Mouse (Mus musculus) stomach, postnatal 0 days (tissue): Measurements from ENCODE around the gene R3hdm2. TPM values are rescaled to one million over a fixed set of nuclear protein-coding genes. Genes with fewer than 3 reads are reported as not detected.

ENCODE experiments used
- ATAC-seq: fragments of 200-750 bp; cut with Nextera tagmentation; 2 replicates; pipeline ENCODE4 v1.8.0; 2017; ENCODE audit not compliant: low FRiP score, low TSS enrichment
- DNase-seq: peaks from one replicate; pipeline ENCODE4 v3.0.0-alpha.2; 2016; ENCODE audit warnings: low spot score
- H3K27ac ChIP-seq: fragments of 300-500 bp; sonication (generic); replicated peaks from 2 replicates; pipeline ENCODE4 v1.5.1; 2014; ENCODE audit warnings: mild to moderate bottlenecking, control low read depth
- H3K27me3 ChIP-seq: fragments of 300-500 bp; sonication (generic); 2 replicates; pipeline ENCODE4 v1.6.1; 2014; ENCODE audit warnings: low read length; ENCODE audit not compliant: control insufficient read depth, insufficient read depth
- H3K36me3 ChIP-seq: fragments of 300-500 bp; sonication (generic); 2 replicates; pipeline ENCODE4 v1.6.1; 2014; ENCODE audit warnings: low read length, mixed read lengths; ENCODE audit not compliant: control insufficient read depth, insufficient read depth
- H3K4me1 ChIP-seq: fragments of 300-500 bp; sonication (generic); replicated peaks from 2 replicates; pipeline ENCODE4 v1.6.1; 2014; ENCODE audit warnings: antibody characterized with exemption; ENCODE audit not compliant: control insufficient read depth, insufficient read depth
- H3K4me2 ChIP-seq: fragments of 300-500 bp; sonication (generic); replicated peaks from 2 replicates; pipeline ENCODE4 v1.6.1; 2014; ENCODE audit warnings: low read depth, mild to moderate bottlenecking, control low read depth, moderate library complexity
- H3K4me3 ChIP-seq: fragments of 300-500 bp; sonication (generic); 2 replicates; pipeline ENCODE4 v1.5.1; 2014; ENCODE audit warnings: low read depth, low read length, control low read depth
- H3K9ac ChIP-seq: fragments of 300-500 bp; sonication (generic); 2 replicates; pipeline ENCODE4 v1.6.1; 2014; ENCODE audit warnings: mild to moderate bottlenecking, low read length, control low read depth, mixed read lengths
- H3K9me3 ChIP-seq: fragments of 300-500 bp; sonication (generic); 2 replicates; pipeline ENCODE4 v1.6.1; 2016; ENCODE audit warnings: low read length; ENCODE audit not compliant: control insufficient read depth
- CTCF ChIP-seq: IDR thresholded peaks from 2 replicates; pipeline ENCODE4 v1.5.1; 2016; ENCODE audit warnings: antibody characterized with exemption, low read depth, mild to moderate bottlenecking, moderate library complexity
- EP300 ChIP-seq: optimal IDR thresholded peaks from 2 replicates; pipeline ENCODE3; 2016; ENCODE audit warnings: antibody characterized with exemption
- WGBS: fragments of 180-500 bp; shearing (Covaris S2); extraction: QIAGEN DNeasy Blood & Tissue Kit; methylation state at CpG from one replicate; pipeline ENCODE4 v1.1.7; 2014; 5-methylcytosine and 5-hydroxymethylcytosine counted together
- polyA plus RNA-seq: library from polyadenylated mRNA; unstranded; fragments of >200 nt; fragmentation: Nextera tagmentation; extraction: Ambion mirVana; gene quantifications from 2 replicates; pipeline ENCODE4 v1.2.1, GENCODE M21; 2015

R3hdm2 gene
- polyA plus RNA-seq, 1 experiment from 2014 or later = 17.6 TPM

DNA sequence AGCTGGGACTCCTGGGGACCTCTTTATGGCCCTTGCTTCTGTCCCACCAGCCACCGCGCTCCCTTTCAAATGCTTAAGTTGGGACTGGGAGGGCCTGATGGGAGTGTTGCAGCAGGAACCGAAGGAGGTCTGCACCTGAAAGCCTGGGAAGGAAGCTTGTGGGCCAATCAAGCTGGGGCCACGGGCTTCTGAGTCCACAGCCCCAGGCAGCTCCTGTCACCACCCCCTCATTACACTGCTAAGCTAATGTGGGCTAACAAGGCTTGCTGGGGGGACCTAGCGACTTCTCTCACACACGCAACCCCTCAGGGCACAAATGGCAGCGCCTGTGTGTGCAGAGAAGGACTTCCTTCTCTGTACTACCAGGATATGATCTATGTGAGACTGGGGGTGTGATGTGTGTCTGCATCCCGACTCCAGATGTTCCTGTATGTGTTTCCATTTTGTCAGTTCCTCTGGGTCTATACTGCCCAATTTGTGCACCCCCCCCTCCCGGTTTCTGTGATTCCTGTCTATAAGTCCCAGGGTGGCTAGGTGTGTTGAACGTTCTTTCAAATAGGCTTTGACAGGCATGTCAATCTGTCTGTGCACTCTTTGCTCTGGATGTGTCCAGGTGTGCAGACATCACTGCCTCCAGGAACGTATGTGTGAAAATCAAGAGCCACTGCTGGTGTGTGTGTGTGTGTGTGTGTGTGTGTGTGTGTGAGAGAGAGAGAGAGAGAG lies 130.9 kb downstream of the R3hdm2 start:
- TF ChIP-seq EP300 (no peak), CTCF (no peak)
- ATAC-seq (no peak), DNase-seq (no peak)
- 26% methylated on average over 11 of the region's 11 CpGs for WGBS
- Histone ChIP-seq H3K9ac (no peak overlapping the region), H3K9me3 (no peaks in the 10 kb centered on the region), H3K4me3 (peak overlapping the region; percentile 55), H3K4me2 (peak overlapping the region; percentile 94), H3K4me1 (peaks cover 11% of the 10 kb centered on the region), H3K27me3 (peaks cover 6% of the 10 kb centered on the region; the same call in 1 of the 2 replicates), H3K27ac (no peak overlapping the region), H3K36me3 (no peaks in the 10 kb centered on the region)

DNA sequence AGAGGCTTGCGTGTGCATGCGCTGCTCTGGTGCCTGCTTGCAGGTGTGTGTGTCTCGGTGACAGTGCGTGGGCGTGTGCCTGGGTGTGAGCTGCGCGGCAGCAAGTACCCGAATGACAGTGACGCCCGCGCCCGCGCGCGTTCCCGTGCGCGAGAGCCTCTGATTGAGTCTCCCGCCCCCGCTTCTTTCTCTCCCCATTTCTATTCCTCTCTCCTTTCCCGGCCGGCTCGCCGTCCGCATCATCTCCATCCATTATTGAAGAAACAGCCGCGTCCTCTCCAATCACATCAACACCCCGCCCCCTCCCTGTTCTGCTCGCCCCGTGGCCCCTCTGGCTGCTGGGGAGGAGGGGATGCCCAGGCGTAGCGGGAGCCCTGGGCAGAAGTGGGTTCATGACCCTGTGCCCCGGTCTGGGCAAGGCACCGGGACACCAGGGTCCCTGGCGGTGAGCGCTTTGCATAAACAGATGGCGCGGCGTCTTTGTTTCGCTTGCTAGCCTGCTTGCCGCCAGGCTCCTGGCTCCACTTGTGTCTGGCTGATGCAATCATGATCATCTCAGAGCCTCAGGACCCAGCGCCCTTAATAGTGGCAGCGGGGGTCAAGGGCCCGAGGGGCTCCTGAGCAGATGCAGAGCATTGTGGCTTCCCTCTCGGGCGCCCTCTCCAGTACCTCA lies 131.6 kb downstream of the R3hdm2 start:
- no peak for ATAC-seq
- Histone ChIP-seq H3K4me2 (peak overlapping the region; percentile 94), H3K27me3 (peaks cover 6% of the 10 kb centered on the region; the same call in 1 of the 2 replicates), H3K9ac (peak overlapping the region; percentile 38; the same call in 1 of the 2 replicates), H3K4me1 (peaks cover 17% of the 10 kb centered on the region), H3K27ac (no peak overlapping the region), H3K36me3 (no peaks in the 10 kb centered on the region), H3K4me3 (peak overlapping the region; percentile 55), H3K9me3 (no peaks in the 10 kb centered on the region)
- WGBS = under 1% methylated on average over 44 of the region's 46 CpGs
- DNase-seq = no peak
- TF ChIP-seq EP300 (no peak), CTCF (no peak)

DNA sequence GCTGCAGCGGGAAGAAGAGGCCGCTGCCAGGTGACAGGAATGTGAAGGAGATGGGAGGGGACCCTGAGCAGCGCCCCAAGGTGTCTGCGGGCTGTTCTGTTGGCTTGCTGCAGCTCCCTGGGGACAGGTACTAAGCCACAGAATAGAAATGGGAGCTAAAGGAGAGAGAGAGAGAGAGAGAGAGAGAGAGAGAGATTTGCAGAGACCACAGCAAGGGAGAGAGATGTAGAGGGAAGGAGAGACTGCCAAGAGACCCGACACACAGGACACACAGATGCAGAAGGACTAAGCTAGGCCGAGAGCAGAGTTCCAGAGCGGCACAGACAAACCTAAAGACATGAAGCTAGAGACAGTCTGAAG lies 132.2 kb downstream of the R3hdm2 start:
- Histone ChIP-seq H3K4me1 (peaks cover 23% of the 10 kb centered on the region), H3K4me3 (peak overlapping the region; percentile 55), H3K9ac (no peak overlapping the region), H3K27me3 (peaks cover 6% of the 10 kb centered on the region; the same call in 1 of the 2 replicates), H3K9me3 (no peaks in the 10 kb centered on the region), H3K36me3 (no peaks in the 10 kb centered on the region), H3K4me2 (peak overlapping the region; percentile 94), H3K27ac (no peak overlapping the region)
- 9% methylated on average over 7 of the region's 7 CpGs for WGBS
- DNase-seq (no peak), ATAC-seq (no peak)
- no peak; the same call in 1 of the 2 replicates for TF ChIP-seq CTCF
- no peak for TF ChIP-seq EP300

DNA sequence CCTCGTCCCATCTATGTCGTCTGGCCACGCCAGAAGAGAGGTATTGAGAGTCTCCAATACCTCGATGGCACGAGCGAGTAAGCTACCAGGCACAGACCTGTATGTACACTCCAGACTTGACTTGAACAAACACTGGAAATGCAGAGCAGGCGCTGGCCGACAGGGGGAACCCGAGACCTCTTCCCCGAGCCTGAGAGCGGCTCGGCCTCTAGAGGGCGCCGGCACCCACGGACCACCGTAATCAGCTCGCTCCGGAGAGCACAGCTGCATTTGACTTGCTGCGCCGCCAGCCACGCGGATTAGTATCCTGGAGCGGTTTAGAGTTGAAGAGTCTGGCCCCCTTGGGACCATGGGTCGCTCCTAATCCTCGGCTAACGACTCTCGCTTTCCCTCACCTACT lies 132.7 kb downstream of the R3hdm2 start:
- Histone ChIP-seq H3K4me3 (peak overlapping the region; percentile 29), H3K9me3 (no peaks in the 10 kb centered on the region), H3K4me1 (peaks cover 23% of the 10 kb centered on the region), H3K27me3 (peaks cover 6% of the 10 kb centered on the region; the same call in 1 of the 2 replicates), H3K36me3 (no peaks in the 10 kb centered on the region), H3K4me2 (peak overlapping the region; percentile 94), H3K9ac (peak overlapping the region; percentile 47; the same call in 1 of the 2 replicates), H3K27ac (no peak overlapping the region)
- peak; percentile 97 for DNase-seq
- no peak for TF ChIP-seq EP300
- peak; percentile 100 for TF ChIP-seq CTCF
- WGBS = 1% methylated on average over 27 of the region's 27 CpGs
- peak; percentile 74 for ATAC-seq

- Histone ChIP-seq H3K27ac (no peak overlapping the region), H3K36me3 (peaks cover 5% of the 10 kb centered on the region; the same call in 1 of the 2 replicates), H3K27me3 (peaks cover 6% of the 10 kb centered on the region; the same call in 1 of the 2 replicates), H3K4me1 (peaks cover 23% of the 10 kb centered on the region), H3K9me3 (no peaks in the 10 kb centered on the region), H3K4me3 (peak overlapping the region; percentile 29), H3K4me2 (peak overlapping the region; percentile 66), H3K9ac (peak overlapping the region; percentile 47; the same call in 1 of the 2 replicates)
- ATAC-seq (0 out of 2 replicates have a peak, but pooled peaks have one; percentile 16), DNase-seq (peak; percentile 52)
- 6% methylated on average over 16 of the region's 16 CpGs for WGBS
- TF ChIP-seq EP300 (no peak), CTCF (no peak)
These were observed 133.5 kb downstream of the R3hdm2 start for GRCm38 (mm10) chr10:127513501-127514091.
